Mouse (Mus musculus) layer of hippocampus, postnatal 10 days (tissue): ENCODE results near the gene Gnaq. TPM values are rescaled to one million over a fixed set of nuclear protein-coding genes. Genes with fewer than 3 reads are reported as not detected.
"Not testable (repeated sequence)": the region's sequence is repeated elsewhere in the genome, so short reads cannot be mapped to it uniquely, and the experiment has no call there.

Experiments used
- DNase-seq, 2 experiments: peaks; one replicate each; pipeline ENCODE4 v3.0.0; 2021; ENCODE audit warnings: low spot score in 2 of 2
- long read RNA-seq: library from polyadenylated mRNA; stranded (forward); transcript quantifications from one replicate; pipeline ENCODE4 v2.0.0, GENCODE M21; 2023
- total RNA-seq, 2 experiments: library from RNA; stranded (reverse); gene quantifications; 2 replicates each; pipeline ENCODE4 v1.2.3; 2021

Gnaq gene
- total RNA-seq: 100 to 1,000 TPM; 196 to 220 TPM
- long read RNA-seq, full-length matches to known transcripts: 6 of 41 reads
- long read RNA-seq, partial matches to known transcripts: 2 of 41 reads
- long read RNA-seq, other reads (novel, unspliced or antisense): 33 of 41 reads

DNA sequence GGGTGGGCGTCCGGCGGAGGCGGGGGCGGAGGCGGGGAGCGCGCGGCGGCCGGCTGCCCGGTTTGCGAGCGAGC lies at the start of gene Gnaq:
Gnaq (plus strand) TSS at position 41 of the 74 bp plus-strand sequence.
- DNase-seq: no peak

DNA sequence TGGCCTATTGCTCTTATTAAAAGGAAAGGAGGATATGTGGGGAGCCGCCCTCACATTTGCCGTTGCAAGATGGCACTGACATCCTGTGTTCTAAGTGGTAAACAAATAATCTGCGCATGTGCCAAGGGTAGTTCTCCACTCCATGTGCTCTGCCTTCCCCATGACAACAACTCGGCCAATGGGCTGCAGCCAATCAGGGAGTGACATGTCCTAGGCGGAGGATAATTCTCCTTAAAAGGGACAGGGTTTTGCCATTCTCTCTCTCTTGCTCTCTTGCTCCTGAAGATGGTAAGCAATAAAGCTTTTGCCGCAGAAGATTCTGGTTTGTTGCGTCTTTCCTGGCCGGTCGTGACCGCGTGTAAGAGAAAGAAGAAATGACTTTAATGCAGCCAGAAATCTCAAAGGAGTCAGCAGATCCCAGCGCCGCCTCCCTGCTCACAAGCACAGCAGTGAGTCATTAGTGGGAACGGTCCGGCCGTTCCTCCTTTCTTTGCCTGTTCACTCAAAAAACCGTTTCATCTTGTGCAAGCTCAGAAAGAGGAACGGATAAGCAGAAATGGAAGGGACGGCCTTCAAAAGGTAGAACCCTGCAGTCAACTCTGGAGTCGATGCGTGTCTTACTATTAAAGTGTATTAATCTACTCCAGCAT lies 48.5 kb upstream of the Gnaq start:
- DNase-seq: not testable (repeated sequence)

DNA sequence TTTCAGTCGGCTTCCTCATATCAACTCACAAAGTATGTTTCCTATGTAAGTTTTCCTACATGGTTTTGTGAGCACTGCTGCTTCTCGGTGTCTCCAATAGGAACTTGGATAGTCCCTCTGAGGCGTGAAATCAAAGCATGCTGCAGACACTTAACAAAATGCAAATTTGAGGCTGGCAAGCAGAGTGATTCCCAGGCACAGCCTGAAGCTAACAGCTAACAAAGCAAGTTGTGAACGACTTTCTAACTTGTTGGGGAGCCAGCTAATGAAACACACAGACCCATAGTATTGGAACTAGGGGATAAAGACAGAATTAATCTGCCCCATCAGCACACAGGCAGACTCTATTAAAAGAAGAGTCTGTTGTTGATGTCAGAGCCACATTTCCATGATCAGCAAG lies 47.4 kb upstream of the Gnaq start:
- no peak for DNase-seq

DNA sequence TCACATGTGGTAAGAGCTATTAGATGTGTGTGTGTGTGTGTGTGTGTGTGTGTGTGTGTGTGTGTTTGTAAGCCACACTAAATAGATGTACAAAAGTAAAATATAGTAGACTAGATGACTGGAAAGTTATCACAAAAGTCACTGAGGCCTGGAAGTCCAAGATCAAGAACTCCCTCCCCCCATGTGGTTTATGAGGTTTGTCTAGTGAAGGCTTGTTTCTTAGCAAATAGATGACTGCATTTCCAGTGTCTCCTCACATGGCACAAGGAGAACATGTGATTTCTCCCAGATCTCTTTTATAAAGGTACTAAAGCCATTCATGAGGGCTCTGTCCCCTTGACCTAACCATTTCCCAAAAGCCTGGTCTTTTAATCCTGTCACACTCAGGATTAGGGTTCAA lies 46.5 kb upstream of the Gnaq start:
- DNase-seq: no peak

DNA sequence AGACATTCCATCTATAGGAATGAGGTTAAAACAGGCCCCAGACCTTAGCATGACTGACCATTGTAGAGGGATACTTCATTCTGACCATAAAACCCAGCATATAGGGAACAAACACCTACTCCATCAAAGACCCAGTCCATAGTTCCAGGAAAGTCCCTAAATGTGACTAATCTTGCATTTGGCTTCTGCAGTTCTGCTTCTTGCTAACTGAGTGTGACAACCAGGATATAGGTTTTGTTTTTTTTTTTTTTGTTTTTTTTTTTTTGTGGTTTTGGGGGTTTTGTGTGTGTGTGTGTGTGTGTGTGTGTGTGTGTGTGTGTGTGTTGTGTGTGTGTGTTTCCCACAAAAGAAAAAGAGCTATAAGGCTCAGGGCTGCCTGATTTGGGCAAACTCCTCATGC lies 46.0 kb upstream of the Gnaq start:
- DNase-seq: no peak

DNA sequence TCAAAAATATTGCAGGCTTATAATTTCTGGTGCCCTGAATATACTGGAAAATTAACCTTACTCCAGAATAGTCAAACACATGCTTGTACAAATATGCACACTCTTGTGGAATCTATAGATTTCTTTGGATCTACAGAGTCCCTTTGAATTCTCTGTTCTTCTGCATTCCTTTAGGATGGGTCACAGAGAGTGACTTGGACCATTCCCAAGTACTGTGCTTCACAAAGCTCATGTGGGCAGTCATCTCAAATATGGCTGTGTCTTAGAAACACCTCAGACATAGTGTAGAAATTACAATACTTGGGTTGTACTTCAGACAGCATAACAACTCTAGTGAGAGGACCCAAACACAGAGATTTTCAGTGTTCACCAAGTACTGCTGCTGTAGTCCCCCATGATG lies 45.2 kb upstream of the Gnaq start:
- no peak for DNase-seq

DNA sequence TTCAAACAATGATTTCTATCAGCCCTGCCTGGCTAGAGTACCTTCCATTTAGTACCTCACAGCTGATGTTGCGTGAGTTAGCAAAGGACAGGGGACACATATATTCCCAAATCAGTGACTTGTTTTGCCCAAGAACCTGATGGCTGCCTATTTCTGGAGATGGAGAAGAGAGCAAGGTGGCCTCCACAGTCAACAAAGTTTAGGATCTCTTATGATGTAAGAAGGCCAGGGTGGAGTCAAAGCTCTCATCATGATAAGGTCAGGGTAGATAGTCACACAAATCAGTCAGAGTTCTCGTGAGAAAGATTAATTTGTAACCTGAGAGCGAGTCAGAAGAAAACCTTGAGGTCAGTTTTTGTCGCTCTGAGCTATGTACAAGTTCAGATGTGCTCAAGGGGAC lies 39.0 kb upstream of the Gnaq start:
- no peak for DNase-seq

DNA sequence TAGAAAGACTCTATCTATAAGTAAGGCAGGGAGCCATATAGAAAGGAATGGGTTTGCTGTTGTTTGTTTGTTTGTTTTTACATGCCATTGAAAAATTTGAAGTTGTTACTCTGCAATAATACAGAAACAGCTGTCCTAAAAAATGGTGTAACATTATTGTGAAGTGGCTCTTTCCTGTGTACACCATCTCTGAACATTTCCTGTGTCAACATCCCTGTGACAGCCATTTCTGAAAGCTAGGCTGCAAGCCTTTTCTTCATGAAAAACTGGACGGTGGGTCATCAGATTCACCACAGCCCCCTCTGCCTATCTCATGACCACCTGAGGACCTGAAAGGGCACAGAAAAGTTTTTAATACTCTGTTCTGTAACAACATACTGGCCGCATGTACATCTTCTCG lies 22.7 kb upstream of the Gnaq start:
- no peak for DNase-seq

DNA sequence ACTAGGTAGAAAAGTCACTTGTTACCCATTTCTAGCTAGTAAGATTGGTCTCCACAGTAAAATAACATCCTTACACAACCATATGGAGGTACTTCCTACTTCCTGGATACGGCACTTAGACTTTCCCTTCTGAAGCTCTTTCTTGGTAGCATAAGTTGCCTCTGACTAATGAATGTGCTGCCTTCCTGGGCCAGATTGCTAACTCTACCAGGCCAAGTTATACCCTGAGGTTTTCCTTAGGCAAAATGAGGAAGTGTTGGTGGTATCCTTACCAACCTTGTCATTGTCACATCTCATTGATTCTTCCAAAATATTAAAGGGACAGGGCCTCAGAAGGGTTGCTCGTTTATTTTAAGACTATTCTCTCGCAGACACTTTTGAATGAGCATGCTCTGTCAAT lies 22.0 kb upstream of the Gnaq start:
- no peak for DNase-seq

DNA sequence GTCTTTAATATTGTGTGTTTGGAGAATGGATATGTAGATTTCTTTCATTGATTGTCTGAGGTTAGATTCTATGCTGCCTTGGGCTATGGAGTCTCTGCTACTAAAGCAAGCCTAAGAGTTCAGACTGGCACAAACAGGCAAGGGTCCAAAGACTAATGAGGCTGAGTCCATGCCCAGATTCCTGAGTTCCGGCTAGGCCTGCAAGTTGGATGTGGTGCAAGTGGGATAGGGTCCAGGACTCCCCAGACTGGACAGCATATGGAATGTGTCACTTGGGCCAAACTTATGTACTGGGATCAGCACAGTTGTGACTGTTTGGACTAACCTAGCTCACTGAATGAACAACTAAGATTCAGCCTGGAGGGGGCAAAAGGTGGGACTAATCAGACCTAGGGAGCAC lies 19.3 kb upstream of the Gnaq start:
- DNase-seq: peak; percentile 51 to 59

DNA sequence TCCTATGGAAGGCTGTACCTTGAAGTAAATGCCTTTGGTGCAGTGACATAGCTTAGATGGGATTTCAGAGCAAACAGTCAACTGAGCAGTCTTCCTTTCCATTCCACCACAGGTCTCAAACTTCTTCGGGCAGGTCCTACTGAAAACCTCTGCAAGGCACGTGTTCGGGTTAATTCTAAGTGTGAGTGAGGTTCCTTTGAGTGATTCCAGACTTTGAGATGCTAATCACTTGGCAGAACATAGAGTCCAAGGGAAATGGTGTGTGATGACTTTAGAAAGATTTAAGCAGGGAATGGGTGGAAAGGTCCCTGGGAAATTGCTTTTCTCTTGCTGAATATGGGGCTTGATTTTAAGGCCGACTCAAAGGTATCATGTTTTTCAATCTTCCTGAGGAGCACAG lies 14.2 kb upstream of the Gnaq start:
- DNase-seq: no peak

DNA sequence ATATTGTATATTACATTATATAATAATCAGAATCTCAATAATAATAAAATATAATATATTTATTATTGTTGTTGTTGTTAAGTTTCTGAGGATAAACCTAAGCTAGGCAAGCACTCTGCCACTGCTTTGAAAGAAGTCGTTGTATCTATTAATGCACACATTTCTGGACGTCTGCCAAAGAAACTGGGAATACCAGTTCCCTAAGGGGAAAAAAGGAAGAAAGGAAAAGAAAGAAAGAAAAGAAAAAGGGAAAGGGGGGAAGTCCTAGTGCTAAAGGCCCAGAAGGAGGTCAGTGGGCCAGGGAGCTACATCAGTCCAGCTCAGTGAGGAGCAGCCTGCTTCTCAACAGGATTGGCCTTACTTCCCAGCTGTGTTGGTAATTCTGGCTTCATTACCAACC lies 11.3 kb upstream of the Gnaq start:
- DNase-seq: no peak

DNA sequence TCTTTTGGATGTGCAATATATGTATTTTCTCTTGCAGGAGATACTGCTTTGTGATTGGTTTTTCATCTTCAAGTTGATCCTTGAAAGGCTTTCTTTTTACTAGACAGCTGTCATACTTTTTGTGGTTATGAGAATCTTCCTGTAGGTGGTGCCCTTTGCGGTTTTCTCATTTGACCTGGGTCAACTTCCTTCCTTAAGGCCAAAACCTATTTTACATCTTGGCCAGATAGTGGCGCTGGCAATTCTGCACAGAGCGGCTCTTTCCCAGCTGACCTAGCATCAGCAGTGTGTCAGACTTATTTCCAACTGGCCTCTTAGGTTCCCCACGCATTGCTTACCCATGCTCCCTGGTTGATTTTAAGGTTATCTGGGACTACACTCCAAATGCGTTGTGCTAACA lies 3.9 kb upstream of the Gnaq start:
- no peak for DNase-seq

DNA sequence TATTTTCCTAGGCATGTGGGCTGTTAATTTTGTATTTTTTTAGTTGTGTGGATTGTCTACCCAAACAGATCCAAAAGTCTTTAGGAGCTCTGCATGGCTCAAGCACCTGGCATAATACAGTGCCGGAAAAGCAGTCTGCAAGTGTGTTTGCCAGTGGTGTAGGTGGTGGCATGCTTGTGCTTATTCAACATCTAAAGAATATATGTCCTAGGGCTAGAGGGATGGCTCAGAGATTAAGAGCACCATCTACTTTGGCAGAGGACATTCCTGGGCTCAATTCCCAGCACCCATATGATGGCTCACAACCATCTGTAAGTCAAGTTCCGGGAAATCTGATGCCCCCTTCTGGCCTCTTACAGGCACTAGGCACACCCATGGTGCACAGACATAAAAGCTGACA lies 3.5 kb upstream of the Gnaq start:
- no peak for DNase-seq

DNA sequence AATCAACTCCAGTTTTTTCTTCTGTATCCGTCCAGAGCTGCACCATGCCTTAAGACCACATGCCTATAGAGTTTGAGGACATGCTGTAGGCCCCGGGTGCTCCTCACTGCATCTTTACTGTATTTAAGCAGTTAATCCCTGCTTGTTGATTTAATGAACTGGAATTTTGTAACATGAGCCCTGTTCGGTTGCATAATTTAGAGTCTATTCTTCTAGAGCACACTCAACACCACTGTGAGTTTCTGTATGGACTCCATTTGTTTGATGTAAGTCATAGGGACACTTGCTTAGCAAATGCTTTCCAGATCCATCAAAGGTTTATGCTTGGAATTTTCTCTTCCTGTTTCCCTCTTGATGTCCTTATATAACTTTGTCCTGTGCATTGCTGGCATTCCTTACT lies 2.2 kb upstream of the Gnaq start:
- no peak for DNase-seq

DNA sequence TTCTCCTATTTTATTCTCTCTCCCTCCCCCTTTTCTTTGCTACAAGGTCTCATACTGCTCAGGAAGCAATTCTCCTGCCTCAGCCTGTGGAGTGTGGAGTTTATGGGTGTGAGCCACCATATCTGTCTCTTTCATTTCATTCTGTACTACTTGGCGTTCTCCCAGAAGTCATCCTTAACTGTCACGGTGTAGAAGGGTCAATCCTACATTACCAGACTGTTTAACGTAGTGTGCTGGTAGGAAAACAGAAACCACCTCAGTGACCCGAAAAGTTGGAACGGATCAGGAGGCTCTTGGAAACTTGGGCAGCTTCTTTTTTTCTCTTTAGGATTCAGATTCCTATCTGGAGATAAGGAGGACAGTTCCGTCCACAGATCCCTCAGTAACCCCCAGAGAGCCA lies 800 bp upstream of the Gnaq start:
- DNase-seq: no peak

DNA sequence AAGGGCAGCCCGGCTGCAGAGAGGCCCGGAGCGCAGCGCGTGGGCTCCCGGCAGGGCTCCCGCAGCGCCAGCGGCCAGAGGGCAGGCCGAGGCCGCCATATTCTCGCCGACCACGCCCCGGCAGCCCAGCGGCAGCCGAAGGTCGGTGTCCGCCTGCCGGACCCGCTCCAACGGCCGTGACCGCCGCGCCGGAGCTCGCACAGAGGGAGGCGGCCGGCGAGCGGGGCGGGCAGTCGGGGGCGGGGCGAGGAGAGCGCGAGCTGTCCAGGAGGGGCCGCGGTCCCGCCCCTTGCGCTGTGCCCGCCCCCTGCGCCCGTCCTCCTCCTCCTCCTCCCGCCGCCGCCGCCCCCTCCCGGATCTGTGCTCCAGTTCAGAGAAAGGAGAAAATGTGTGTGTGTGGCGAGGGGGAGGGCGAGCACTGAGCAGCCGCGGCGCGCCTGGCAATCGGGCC lies 266 bp upstream of the Gnaq start:
- DNase-seq: peak; percentile 85 to 93

DNA sequence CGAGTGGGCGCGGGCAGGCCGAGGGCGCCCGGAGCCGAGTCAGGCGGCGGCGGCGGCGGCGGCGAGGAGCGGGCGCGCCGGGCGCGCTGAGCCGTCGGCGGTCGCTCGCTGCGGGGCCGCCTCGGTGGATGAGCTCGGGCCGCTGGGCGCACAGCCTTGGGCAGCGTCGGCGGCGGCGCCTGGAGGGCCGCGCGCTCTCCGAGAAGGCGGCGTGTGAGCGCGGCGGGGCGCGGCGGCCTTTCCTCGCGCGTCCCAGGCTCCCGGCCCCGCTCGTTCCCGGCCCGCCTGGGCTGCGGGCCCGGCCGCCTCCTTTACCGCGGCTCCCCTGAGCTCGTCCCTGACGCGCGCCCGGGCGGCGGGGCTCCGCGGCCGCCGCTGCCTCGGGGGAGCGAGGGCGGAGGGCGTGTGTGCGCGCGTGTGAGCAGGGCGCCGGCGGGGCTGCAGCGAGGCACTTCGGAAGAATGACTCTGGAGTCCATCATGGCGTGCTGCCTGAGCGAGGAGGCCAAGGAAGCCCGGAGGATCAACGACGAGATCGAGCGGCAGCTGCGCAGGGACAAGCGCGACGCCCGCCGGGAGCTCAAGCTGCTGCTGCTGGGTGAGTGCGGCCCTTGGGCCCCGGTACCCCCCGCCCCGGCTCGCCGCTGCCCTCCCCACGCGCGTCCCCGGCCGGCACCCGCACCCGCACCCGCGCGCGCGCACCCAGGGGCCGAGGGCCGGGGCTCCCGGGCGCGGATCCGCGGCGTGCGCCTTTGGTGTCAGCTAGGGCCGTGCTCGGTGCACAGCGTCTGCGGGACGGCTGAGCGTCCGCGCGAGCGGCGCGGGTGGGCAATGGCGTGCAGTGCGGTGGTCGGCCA lies 462 bp downstream of the Gnaq start:
- DNase-seq: peak; percentile 72 to 80

DNA sequence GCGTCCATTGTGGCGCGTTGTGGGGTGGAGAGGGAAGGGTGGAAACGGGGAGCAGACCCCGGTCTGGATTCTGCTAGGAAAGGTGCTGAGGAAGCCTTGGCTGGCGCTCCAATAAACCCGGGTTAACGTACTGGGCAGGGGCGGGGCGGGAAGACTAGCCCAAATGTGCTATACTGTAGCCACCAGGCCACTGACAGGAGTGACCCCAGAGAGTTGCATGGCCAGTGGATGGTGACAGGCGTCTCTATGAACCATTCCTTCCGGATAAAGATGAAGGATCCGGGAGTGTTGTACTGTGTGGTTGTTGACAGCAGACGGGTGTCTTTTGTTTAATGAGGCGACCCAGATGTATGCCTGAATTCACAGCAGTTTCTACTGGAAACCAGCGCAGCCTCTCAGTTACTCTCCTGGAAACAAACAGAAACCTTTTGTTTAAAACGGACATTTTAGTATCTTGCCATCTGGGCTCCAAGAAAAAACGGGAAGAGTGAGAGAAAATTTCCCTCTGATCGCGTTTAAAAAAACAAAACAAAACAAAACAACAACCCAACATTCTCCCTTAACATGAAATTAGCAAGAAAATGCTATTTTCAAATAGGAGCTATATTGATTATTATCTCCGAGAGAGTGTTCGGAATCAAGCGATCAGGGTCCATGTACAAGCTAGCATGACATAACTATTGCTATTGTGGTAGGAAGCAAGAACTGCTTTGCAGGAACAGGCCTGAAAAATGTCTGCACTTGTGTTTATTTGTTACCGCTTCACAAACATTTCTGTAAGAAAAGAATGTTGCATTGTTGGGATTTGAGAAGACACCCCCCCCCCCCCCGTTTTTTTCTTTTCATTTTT lies 1.3 kb downstream of the Gnaq start:
- DNase-seq: no peak

DNA sequence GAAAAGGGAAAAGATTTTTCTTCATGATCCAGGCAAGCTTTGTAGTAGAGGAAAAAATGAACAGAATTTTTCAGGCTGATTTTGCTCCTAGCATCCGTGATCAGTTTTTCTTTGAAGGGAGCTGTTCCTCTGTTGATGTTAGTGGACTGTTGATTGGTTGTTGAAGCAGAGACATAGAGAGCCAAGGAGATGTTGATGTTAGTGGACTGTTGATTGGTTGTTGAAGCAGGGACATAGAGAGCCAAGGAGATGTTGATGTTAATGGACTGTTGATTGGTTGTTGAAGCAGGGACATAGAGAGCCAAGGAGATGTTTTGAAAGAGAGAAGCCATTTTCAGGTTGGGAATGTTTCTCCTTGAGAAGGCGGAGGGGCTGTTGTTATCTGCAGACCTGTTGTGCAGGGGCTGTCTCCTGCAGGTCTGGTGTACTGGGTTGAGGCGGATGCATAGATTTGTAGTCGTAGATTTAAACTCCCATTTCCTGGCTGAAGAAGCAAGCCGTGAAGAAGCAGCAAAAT lies 5.5 kb downstream of the Gnaq start:
- no peak for DNase-seq

DNA sequence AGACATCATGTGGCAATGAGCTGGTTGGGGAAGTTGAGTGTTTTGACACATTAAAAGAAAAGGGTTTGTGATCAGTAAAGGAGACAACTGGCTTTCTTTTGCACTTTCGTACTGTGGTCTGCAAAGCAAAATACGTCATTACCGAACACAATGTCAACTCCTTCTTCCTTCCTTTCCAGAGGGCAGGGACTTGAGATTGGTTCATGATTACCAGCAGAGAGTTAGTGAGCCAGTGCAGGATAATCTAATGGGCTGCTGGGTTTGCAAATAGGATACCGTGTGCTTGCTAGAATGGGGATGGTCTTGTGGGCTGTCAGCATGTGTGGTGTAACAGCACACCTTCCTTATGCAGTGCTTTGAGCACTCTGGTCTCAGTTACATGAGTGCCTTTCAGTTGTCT lies 8.1 kb downstream of the Gnaq start:
- no peak for DNase-seq

DNA sequence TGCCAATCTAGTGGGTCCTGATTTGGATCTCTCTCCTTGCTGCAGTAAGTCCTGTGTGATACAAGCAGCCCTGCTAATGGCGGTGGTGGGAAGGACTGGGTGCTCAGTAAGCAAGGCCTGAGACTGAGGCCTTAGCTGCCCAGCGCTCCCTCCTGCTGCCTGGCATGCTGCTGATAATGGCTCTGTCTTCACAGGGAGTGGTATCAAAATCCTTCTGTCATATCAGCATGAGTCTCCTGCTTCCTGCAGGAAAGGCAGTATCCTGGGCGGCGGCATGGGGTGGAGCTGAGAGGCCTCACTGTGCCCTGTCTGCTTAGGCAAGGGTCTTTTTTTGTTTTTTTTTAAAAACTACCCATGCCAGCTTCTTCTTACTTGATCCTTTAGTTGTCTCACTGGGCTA lies 9.2 kb downstream of the Gnaq start:
- DNase-seq: no peak
